Mouse (Mus musculus): ENCODE measurements around the gene Sez6l.

- TF ChIP-seq CTCF (conservative IDR thresholded peaks at IDR 0.05; ENCODE audit: insufficient read depth, insufficient read length, low read depth, low read length): no peak
- no peak for TF ChIP-seq POLR2A (IDR thresholded peaks at IDR 0.05; ENCODE audit: low read depth, low read length)
These were observed 1.7 kb downstream of the Sez6l start for GRCm38 (mm10) chr5:112575151-112575915.

Data from kidney, adult 2 months (tissue).